24 mouse cellular contexts compared by ENCODE assay signal in the genomic region with DNA sequence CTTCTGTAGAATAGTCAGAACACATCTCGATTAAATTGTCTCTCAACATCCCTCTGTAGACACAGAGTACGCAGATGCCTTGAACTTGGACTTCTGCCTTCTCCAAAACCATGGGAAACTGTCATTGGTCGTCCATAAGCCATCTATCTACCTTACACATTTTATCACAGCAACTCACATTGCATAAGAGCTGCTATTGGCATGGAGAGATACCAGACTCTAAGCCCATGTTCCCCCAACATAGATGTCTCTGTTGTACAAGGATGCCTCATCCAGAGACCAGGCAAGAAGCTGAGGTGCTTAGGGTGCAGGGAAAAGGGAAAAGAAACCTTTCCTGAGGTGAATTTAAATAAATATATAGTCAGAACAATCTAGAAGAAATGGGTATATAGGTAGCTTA.
"Had no signal": no experiment of that assay in that cellular context is flagged by ENCODE, and none has a peak within 500 bp of the region (broad histone marks: within the 10 kb centered on the region; RNA-seq: fewer than 3 reads in every experiment).

No protein-coding gene starts in this region.

- DNase-seq: gastrocnemius, adult 2 months; gastrocnemius, postnatal 10 days; gastrocnemius, postnatal 25 days; heart, adult 18-20 months; heart, postnatal 14 days; heart, postnatal 36 days; kidney, adult 11 months; kidney, adult 2 months; kidney, adult 9 months; kidney, postnatal 25 days; kidney, postnatal 4 days had no signal

- H3K4me1 ChIP-seq: heart, embryonic 13.5 days; heart, embryonic 15.5 days; hindbrain, embryonic 13.5 days; hindbrain, embryonic 15.5 days; kidney, embryonic 15.5 days; limb, embryonic 10.5 days; limb, embryonic 12.5 days had no signal

- H3K9ac ChIP-seq: heart, embryonic 13.5 days; heart, embryonic 15.5 days; hindbrain, embryonic 13.5 days; hindbrain, embryonic 15.5 days; kidney, embryonic 15.5 days; limb, embryonic 12.5 days had no signal

- H3K9me3 ChIP-seq: heart, embryonic 13.5 days; heart, embryonic 15.5 days; hindbrain, embryonic 13.5 days; hindbrain, embryonic 15.5 days; kidney, embryonic 15.5 days; limb, embryonic 10.5 days; limb, embryonic 12.5 days had no signal

- H3K27ac ChIP-seq: gastrocnemius, adult 2 months; heart, embryonic 13.5 days; heart, embryonic 15.5 days; hindbrain, embryonic 13.5 days; hindbrain, embryonic 15.5 days; hindbrain, postnatal 0 days; kidney, embryonic 15.5 days; kidney, postnatal 0 days; layer of hippocampus, adult 2 months; left cerebral cortex, adult 2 months; limb, embryonic 10.5 days; limb, embryonic 12.5 days had no signal

- H3K4me3 ChIP-seq: gastrocnemius, adult 2 months; heart, embryonic 13.5 days; heart, embryonic 15.5 days; hindbrain, embryonic 13.5 days; hindbrain, embryonic 15.5 days; kidney, embryonic 15.5 days; layer of hippocampus, adult 2 months; left cerebral cortex, adult 2 months; limb, embryonic 10.5 days; limb, embryonic 12.5 days had no signal

- H3K27me3 ChIP-seq: heart, embryonic 13.5 days; heart, embryonic 15.5 days; hindbrain, embryonic 13.5 days; hindbrain, embryonic 15.5 days; kidney, embryonic 15.5 days; limb, embryonic 12.5 days had no signal

- H3K4me2 ChIP-seq: heart, embryonic 11.5 days; heart, embryonic 13.5 days; heart, embryonic 15.5 days; hindbrain, embryonic 13.5 days; hindbrain, embryonic 15.5 days; kidney, embryonic 15.5 days; limb, embryonic 12.5 days had no signal

- H3K36me3 ChIP-seq: hindbrain, embryonic 13.5 days; hindbrain, embryonic 15.5 days; kidney, embryonic 15.5 days; limb, embryonic 10.5 days; limb, embryonic 12.5 days had no signal

- ATAC-seq: hindbrain, postnatal 0 days; intestine, embryonic 16.5 days had no signal
